Mouse (Mus musculus): ENCODE results near the gene Ano9.

DNA sequence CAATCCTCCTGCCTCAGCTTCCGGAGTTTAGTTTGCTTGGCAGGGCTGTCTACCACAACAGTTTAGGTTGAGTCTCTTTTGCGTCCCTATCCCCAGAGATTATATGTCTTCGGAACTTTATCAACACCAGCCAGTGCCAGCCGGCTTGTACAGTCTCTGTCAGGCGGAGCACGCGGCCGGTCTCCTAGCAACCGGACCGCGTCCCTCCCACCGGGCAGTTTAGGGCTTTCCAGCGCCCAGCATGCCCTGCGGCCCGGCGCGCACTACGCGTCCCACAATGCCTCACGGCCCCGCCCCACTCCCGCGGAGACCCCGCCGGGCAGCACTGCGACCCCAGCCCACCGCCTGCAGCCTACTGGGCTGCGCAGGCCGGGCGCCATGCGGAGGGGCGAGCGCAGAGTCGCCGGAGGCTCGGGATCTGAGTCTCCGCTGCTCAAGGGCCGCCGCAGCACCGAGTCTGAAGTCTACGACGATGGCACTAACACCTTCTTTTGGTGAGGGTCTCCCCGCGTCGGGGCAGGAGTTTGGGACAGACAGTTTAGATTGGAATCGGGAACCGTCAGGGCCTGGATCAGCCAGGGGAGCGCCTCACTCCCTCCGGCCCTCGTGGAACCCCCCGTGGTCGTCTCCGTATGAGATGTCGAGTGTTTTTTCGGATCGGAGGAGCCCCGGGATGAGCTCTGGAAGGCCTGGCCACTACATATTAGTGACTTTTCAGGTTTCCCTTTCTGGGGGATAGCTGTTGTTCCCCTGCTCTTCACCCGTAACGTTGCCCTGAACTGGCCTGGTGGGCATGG lies 13.6 kb upstream of the Ano9 start:
- TF ChIP-seq POLR2A (IDR thresholded peaks at IDR 0.05; ENCODE audit: low read depth, low read length) = peak; percentile 47
- TF ChIP-seq CTCF (IDR thresholded peaks at IDR 0.05; ENCODE audit: borderline replicate concordance, insufficient read depth, low read length) = no peak
